Mouse (Mus musculus) limb, embryonic 14.5 days (tissue): ENCODE results near the gene Il17re. TPM values are rescaled to one million over a fixed set of nuclear protein-coding genes. Genes with fewer than 3 reads are reported as not detected.
A peak's percentile ranks its signal among the peaks of the same experiment; 100 is the strongest.

ENCODE experiments used
- ATAC-seq: fragments of 200-750 bp; cut with Nextera tagmentation; 2 replicates; pipeline ENCODE4 v1.8.0; 2017; ENCODE audit warnings: low read depth, moderate number of reproducible peaks, moderate TSS enrichment; ENCODE audit not compliant: low FRiP score
- DNase-seq: peaks from one replicate; pipeline ENCODE4 v3.0.0-alpha.2; 2015; ENCODE audit warnings: low spot score
- H3K27ac ChIP-seq: fragments of 300-500 bp; sonication (generic); replicated peaks from 2 replicates; pipeline ENCODE4 v1.5.1; 2014; ENCODE audit warnings: low read depth, mild to moderate bottlenecking, low read length, moderate library complexity, mixed read lengths
- H3K27me3 ChIP-seq: fragments of 300-500 bp; sonication (generic); 2 replicates; pipeline ENCODE4 v1.6.1; 2014; ENCODE audit warnings: low read length, mixed read lengths; ENCODE audit not compliant: control insufficient read depth, insufficient read depth
- H3K36me3 ChIP-seq: fragments of 300-500 bp; sonication (generic); 2 replicates; pipeline ENCODE4 v1.6.1; 2014; ENCODE audit warnings: mild to moderate bottlenecking, low read length, moderate library complexity, mixed read lengths; ENCODE audit not compliant: control insufficient read depth, insufficient read depth
- H3K4me1 ChIP-seq: fragments of 300-500 bp; sonication (generic); 2 replicates; pipeline ENCODE4 v1.6.1; 2014; ENCODE audit warnings: antibody characterized with exemption, low read length, mixed read lengths; ENCODE audit not compliant: control insufficient read depth, insufficient read depth
- H3K4me2 ChIP-seq: fragments of 300-500 bp; sonication (generic); replicated peaks from 2 replicates; pipeline ENCODE4 v1.6.1; 2014; ENCODE audit warnings: low read depth, mild to moderate bottlenecking, low read length, moderate library complexity; ENCODE audit not compliant: severe bottlenecking
- H3K4me3 ChIP-seq: fragments of 300-500 bp; sonication (generic); replicated peaks from 2 replicates; pipeline ENCODE4 v1.5.1; 2014; ENCODE audit warnings: low read length
- H3K9ac ChIP-seq: fragments of 300-500 bp; sonication (generic); 2 replicates; pipeline ENCODE4 v1.6.1; 2014; ENCODE audit warnings: mild to moderate bottlenecking, low read depth, low read length, moderate library complexity; ENCODE audit not compliant: severe bottlenecking
- H3K9me3 ChIP-seq: fragments of 300-500 bp; sonication (generic); 2 replicates; pipeline ENCODE4 v1.6.1; 2016; ENCODE audit warnings: low read length; ENCODE audit not compliant: control insufficient read depth
- POLR2A ChIP-seq: fragments of 200-500 bp; IDR thresholded peaks from 2 replicates; pipeline ENCODE4 v1.8.0; 2012; ENCODE audit warnings: inconsistent platforms, mild to moderate bottlenecking, moderate library complexity, borderline replicate concordance; ENCODE audit not compliant: insufficient read depth, insufficient read length; ENCODE audit errors: extremely low read depth
- WGBS: fragments of 180-500 bp; shearing (Covaris S2); extraction: QIAGEN DNeasy Blood & Tissue Kit; methylation state at CpG from one replicate; pipeline ENCODE4 v1.1.7; 2014; 5-methylcytosine and 5-hydroxymethylcytosine counted together
- polyA plus RNA-seq, 2 experiments: library from polyadenylated mRNA; depleted of rRNA in 1 of 2; stranded (reverse) in 1 of 2; unstranded in 1 of 2; fragments of >200 nt; fragmentation: Nextera tagmentation in 1 of 2; extraction: Ambion mirVana in 1 of 2; gene quantifications; 2 replicates each; pipeline versions ENCODE4 v1.2.1 to v1.2.3; 2012 to 2014

Gene Il17re
- polyA plus RNA-seq, 2 experiments: 6.7 to 7.9 TPM

DNA sequence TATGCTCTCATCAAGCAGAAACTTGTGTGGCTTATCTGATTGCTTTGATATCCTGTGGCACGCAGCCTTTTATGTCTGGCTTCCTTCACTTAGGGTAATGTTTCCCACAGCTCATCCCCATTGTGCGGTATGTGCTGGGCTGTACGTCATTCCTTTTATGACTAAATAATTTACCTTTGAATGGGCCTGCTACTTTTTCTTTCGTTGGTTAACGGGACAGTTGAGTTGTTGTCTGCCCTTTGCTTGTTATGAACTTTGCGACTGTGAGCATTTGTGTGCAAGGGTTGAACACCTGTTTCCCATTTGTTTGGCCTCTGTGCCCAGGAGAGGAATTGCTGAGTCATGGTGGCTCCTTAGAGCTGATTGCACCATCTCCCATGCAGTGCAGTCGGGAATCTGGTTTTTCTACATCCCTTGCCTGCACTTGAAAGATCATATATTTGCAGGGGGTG, 28.9 kb downstream of the Il17re start:
- Histone ChIP-seq H3K27ac (no peak overlapping the region), H3K9me3 (no peaks in the 10 kb centered on the region), H3K27me3 (peaks cover 9% of the 10 kb centered on the region), H3K4me2 (no peak overlapping the region), H3K36me3 (peaks cover 6% of the 10 kb centered on the region; the same call in 1 of the 2 replicates), H3K4me1 (peaks cover 8% of the 10 kb centered on the region; the same call in 1 of the 2 replicates), H3K9ac (no peak overlapping the region), H3K4me3 (no peak overlapping the region)
- DNase-seq (peak; percentile 73), ATAC-seq (no peak)
- WGBS: 20% methylated on average over 7 of the region's 7 CpGs
- TF ChIP-seq POLR2A: no peak

DNA sequence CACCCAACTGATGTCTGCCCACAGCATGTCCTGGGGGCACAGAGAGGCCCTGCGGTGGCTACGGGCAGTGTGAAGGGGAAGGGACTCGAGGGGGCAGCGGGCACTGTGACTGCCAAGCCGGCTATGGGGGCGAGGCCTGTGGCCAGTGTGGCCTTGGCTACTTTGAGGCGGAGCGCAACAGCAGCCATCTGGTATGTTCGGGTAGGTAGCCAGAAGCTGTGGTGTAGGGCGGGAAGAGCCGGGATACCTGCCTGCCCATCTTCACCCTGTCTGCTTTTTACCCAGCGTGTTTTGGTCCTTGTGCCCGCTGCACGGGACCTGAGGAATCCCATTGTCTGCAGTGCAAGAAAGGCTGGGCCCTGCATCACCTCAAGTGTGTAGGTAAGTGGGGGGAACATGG, 31.1 kb downstream of the Il17re start:
- peaks cover 5% of the 10 kb centered on the region; the same call in 1 of the 2 replicates for H3K27me3 ChIP-seq
- no peak overlapping the region for H3K4me3 ChIP-seq
- H3K9ac ChIP-seq: no peak overlapping the region
- peaks cover 6% of the 10 kb centered on the region; the same call in 1 of the 2 replicates for H3K36me3 ChIP-seq
- H3K27ac ChIP-seq: no peak overlapping the region
- no peaks in the 10 kb centered on the region for H3K9me3 ChIP-seq
- 93% methylated on average over 14 of the region's 14 CpGs for WGBS
- no peak overlapping the region for H3K4me2 ChIP-seq
- ATAC-seq (no peak), DNase-seq (no peak)
- no peak for TF ChIP-seq POLR2A
- H3K4me1 ChIP-seq: peaks cover 5% of the 10 kb centered on the region; the same call in 1 of the 2 replicates

DNA sequence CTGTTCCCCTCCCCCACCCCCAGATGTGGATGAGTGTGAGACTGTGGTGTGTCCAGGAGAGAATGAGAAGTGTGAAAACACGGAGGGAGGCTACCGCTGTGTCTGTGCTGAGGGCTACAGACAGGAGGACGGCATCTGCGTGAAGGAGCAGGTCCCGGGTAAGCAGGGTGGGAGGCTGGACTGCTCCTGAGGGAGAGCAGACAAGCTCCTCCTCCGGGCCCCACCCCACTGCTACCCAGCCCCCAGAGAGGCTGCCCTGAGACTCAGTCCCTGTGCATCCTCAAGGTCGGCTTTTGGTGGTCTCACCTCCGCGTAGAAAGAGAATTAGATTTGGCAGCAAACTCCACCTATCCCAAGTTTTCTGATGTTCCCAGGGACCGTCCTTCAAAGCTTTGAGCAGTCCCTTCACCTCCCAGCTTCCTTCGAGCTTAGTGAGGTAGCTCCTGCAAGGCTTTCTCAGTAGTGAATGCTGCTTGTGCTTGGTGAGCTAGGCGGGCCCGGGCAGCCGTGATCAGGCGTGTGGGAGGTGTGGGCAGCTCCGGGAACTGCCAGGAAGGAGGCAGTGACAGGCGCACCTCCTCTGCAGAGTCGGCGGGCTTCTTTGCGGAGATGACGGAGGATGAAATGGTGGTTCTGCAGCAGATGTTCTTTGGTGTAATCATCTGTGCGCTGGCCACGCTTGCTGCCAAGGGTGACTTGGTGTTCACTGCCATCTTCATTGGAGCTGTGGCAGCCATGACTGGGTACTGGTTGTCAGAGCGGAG, 34.0 kb downstream of the Il17re start:
- no peak overlapping the region for H3K9ac ChIP-seq
- no peak for DNase-seq
- TF ChIP-seq POLR2A: no peak
- no peak for ATAC-seq
- no peaks in the 10 kb centered on the region; the same call in 1 of the 2 replicates for H3K4me1 ChIP-seq
- 71% methylated on average over 24 of the region's 24 CpGs for WGBS
- no peak overlapping the region for H3K4me2 ChIP-seq
- H3K27me3 ChIP-seq: peaks cover 19% of the 10 kb centered on the region; the same call in 1 of the 2 replicates
- no peaks in the 10 kb centered on the region for H3K9me3 ChIP-seq
- H3K36me3 ChIP-seq: peaks cover 6% of the 10 kb centered on the region; the same call in 1 of the 2 replicates
- H3K4me3 ChIP-seq: no peak overlapping the region
- no peak overlapping the region for H3K27ac ChIP-seq

GRCm38 (mm10) chr6:113494258-113494788, 36.0 kb downstream of the Il17re start:
- Histone ChIP-seq H3K9ac (peak overlapping the region; percentile 56), H3K4me3 (peak overlapping the region; percentile 43), H3K4me1 (no peaks in the 10 kb centered on the region; the same call in 1 of the 2 replicates), H3K9me3 (no peaks in the 10 kb centered on the region), H3K27ac (0 out of 2 replicates have a peak overlapping the region, but pooled peaks have one; percentile 21), H3K36me3 (peaks cover 6% of the 10 kb centered on the region; the same call in 1 of the 2 replicates), H3K4me2 (peak overlapping the region; percentile 65), H3K27me3 (peaks cover 19% of the 10 kb centered on the region; the same call in 1 of the 2 replicates)
- TF ChIP-seq POLR2A: no peak
- peak; percentile 66 for DNase-seq
- ATAC-seq: peak; percentile 84
- WGBS: 1% methylated on average over 52 of the region's 54 CpGs

DNA sequence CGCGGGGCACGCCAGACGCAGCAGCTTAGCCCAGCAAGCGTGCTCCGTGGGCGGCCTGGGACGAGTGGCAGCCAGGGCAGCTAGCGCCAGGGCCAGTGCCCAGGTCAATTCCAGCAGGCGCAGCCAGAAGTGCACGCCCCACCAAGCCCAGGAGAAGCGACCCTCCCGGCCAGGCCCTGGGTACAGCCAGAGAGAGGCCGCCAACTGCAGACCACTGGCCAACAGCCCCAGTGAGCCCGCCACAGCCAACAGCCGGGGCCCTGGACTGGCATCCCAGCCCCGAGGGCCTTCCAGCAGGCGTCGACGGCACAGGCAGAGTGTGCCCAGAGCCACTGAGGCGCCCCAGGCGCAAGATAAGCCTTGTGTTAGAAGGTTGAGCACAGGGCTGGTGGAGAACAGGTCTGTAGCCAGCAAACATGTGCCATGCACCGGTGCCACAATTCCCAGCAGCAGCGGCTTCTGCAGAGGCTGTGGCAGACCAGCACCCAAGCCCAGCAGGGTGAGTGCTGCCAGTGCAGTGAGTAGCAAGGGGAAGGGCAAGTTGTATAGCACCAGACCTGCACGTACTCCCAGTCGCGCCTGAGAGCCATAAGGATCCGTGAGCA, 36.9 kb downstream of the Il17re start:
- peak overlapping the region; percentile 65 for H3K4me2 ChIP-seq
- peak overlapping the region; percentile 43 for H3K4me3 ChIP-seq
- no peaks in the 10 kb centered on the region for H3K9me3 ChIP-seq
- no peak for ATAC-seq
- WGBS: 43% methylated on average over 28 of the region's 28 CpGs
- H3K9ac ChIP-seq: peak overlapping the region; percentile 56; the same call in 1 of the 2 replicates
- no peaks in the 10 kb centered on the region for H3K36me3 ChIP-seq
- no peak for DNase-seq
- H3K27ac ChIP-seq: no peak overlapping the region
- peaks cover 19% of the 10 kb centered on the region; the same call in 1 of the 2 replicates for H3K27me3 ChIP-seq
- no peaks in the 10 kb centered on the region; the same call in 1 of the 2 replicates for H3K4me1 ChIP-seq
- no peak for TF ChIP-seq POLR2A
